Mouse (Mus musculus) hindbrain, embryonic 14.5 days (tissue): ENCODE results near the gene Lsm7. TPM values are rescaled to one million over a fixed set of nuclear protein-coding genes. Genes with fewer than 3 reads are reported as not detected.

ENCODE experiments used
- ATAC-seq: fragments of 200-750 bp; cut with Nextera tagmentation; 2 replicates; pipeline ENCODE4 v1.8.0; 2017; ENCODE audit warnings: moderate number of reproducible peaks, mild to moderate bottlenecking, moderate TSS enrichment, moderate library complexity; ENCODE audit not compliant: low FRiP score
- DNase-seq: peaks from one replicate; pipeline ENCODE4 v3.0.0-alpha.2; 2015; ENCODE audit warnings: low spot score
- H3K27ac ChIP-seq: fragments of 300-500 bp; sonication (generic); 2 replicates; pipeline ENCODE4 v1.5.1; 2014; ENCODE audit warnings: mild to moderate bottlenecking, moderate library complexity
- H3K27me3 ChIP-seq: fragments of 300-500 bp; sonication (generic); 2 replicates; pipeline ENCODE4 v1.6.1; 2014; ENCODE audit warnings: mild to moderate bottlenecking, low read length, mixed read lengths; ENCODE audit not compliant: control insufficient read depth, insufficient read depth
- H3K36me3 ChIP-seq: fragments of 300-500 bp; sonication (generic); replicated peaks from 2 replicates; pipeline ENCODE4 v1.6.1; 2014; ENCODE audit not compliant: control insufficient read depth, insufficient read depth
- H3K4me1 ChIP-seq: fragments of 300-500 bp; sonication (generic); replicated peaks from 2 replicates; pipeline ENCODE4 v1.6.1; 2014; ENCODE audit warnings: antibody characterized with exemption, low read length, mixed read lengths; ENCODE audit not compliant: control insufficient read depth, insufficient read depth
- H3K4me2 ChIP-seq: fragments of 300-500 bp; sonication (generic); replicated peaks from 2 replicates; pipeline ENCODE4 v1.6.1; 2014; ENCODE audit warnings: mild to moderate bottlenecking, moderate library complexity
- H3K4me3 ChIP-seq: fragments of 300-500 bp; sonication (generic); replicated peaks from 2 replicates; pipeline ENCODE4 v1.5.1; 2014; ENCODE audit warnings: mild to moderate bottlenecking, low read length
- H3K9ac ChIP-seq: fragments of 300-500 bp; sonication (generic); 2 replicates; pipeline ENCODE4 v1.6.1; 2014
- H3K9me3 ChIP-seq: fragments of 300-500 bp; sonication (generic); 2 replicates; pipeline ENCODE4 v1.6.1; 2016; ENCODE audit warnings: low read length; ENCODE audit not compliant: control insufficient read depth
- WGBS: fragments of 180-500 bp; shearing (Covaris S2); extraction: QIAGEN DNeasy Blood & Tissue Kit; methylation state at CpG from one replicate; pipeline ENCODE4 v1.1.7; 2014; 5-methylcytosine and 5-hydroxymethylcytosine counted together
- polyA plus RNA-seq: library from polyadenylated mRNA; unstranded; fragments of >200 nt; fragmentation: Nextera tagmentation; extraction: Ambion mirVana; gene quantifications from 2 replicates; pipeline ENCODE4 v1.2.1, GENCODE M21; 2014

Lsm7 gene
- polyA plus RNA-seq, 1 experiment from 2014 or later: 287 TPM

DNA sequence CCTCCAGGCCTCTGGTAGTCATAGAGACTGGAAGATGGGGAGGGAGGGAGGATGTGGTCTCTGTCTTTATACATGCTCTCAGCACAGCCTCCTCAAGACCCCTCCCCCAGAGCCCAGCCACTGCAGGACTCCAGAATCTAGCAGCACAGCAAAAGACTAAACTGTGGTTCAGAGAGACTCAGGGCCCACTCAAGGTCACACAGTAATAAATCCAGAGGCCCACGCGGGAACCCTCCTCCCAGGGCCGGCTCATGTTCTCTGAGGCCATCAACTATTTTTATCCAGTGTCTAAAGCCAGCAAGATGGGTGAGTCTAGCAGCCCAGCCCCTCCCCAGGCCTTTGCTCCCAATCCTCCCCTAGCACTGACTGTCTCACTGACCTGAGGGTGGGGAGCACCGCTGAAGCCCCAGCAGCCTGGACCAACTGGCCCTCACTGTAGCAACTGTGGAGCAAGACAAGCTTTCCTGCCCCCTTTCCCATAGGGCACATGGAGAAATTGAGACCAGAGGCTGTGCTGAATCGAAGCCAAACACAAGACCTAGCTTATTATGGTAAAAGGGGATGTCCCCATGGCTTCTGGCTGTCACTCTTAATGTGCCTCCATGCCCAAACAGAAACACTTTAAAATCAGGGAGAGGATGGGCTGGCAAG lies 42.5 kb downstream of the Lsm7 start:
- H3K9ac ChIP-seq: no peak overlapping the region
- ATAC-seq (no peak), DNase-seq (no peak)
- no peak overlapping the region for H3K27ac ChIP-seq
- H3K4me2 ChIP-seq: no peak overlapping the region
- no peaks in the 10 kb centered on the region for H3K9me3 ChIP-seq
- peaks cover 7% of the 10 kb centered on the region for H3K4me1 ChIP-seq
- WGBS: 63% methylated on average over 5 of the region's 5 CpGs
- H3K27me3 ChIP-seq: peaks cover 18% of the 10 kb centered on the region
- no peaks in the 10 kb centered on the region for H3K36me3 ChIP-seq
- no peak overlapping the region for H3K4me3 ChIP-seq

DNA sequence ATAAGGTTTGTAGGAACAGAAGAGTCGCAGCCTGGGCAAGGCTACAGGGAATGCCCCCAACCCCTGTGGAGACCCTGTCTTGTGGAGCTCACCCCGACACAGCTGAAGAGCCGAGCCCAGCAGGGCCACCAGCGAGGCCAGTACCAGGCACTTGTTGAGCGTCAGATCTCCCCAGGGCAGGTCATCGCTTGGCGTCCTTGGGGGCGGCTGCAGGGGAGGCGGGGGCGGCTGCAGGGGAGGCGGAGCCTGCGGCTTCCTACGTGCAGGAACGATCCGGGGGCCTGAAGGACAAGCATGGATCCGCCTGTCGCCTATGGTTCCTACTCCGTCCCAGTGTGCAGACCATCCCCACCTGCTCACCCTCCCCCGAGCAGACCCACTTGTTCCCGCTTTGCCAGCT lies 44.9 kb downstream of the Lsm7 start:
- Histone ChIP-seq H3K4me3 (no peak overlapping the region), H3K4me2 (no peak overlapping the region; the same call in 1 of the 2 replicates), H3K9me3 (no peaks in the 10 kb centered on the region), H3K4me1 (peaks cover 16% of the 10 kb centered on the region), H3K9ac (no peak overlapping the region), H3K36me3 (peaks cover 4% of the 10 kb centered on the region), H3K27me3 (peaks cover 18% of the 10 kb centered on the region), H3K27ac (no peak overlapping the region)
- no peak for ATAC-seq
- no peak for DNase-seq
- WGBS: 3% methylated on average over 20 of the region's 20 CpGs

DNA sequence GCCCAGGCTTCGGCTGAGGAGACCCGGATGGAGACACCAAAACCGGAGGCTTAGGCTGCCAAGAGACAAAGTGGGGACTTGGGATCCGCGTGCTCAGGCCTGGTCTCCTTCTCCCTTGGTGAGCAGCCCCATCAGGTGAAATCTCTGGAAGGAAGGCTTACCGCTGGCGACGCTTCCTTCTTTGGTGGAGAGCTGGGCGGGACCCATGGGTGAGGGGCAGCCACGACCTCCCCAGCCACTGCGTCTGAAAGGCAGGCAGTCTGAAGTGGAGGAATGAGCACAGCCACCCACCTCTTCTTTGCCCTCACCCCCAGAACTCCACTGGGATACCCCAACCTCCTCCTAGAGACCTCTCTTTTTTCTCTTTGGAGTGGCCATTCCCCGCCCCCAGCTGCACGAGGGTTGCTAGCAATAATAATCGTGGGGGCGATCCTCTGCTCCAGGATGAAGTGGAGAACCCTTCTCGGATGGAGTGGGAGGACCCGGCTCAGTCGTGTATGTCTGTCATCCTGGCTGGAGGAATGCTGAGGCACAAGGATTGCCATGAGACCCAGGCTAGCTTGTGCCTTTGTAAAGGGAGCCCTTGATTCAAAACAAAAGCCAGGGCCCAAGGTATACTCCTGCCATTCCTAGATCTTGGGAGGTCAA lies 45.9 kb downstream of the Lsm7 start:
- ATAC-seq: no peak
- Histone ChIP-seq H3K27me3 (peaks cover 18% of the 10 kb centered on the region), H3K4me3 (0 out of 2 replicates have a peak overlapping the region, but pooled peaks have one; percentile 1), H3K9ac (peak overlapping the region; percentile 0; the same call in 1 of the 2 replicates), H3K27ac (no peak overlapping the region), H3K36me3 (peaks cover 14% of the 10 kb centered on the region), H3K4me2 (peak overlapping the region; percentile 23), H3K4me1 (peaks cover 16% of the 10 kb centered on the region), H3K9me3 (no peaks in the 10 kb centered on the region)
- 4% methylated on average over 17 of the region's 18 CpGs for WGBS
- DNase-seq: no peak

DNA sequence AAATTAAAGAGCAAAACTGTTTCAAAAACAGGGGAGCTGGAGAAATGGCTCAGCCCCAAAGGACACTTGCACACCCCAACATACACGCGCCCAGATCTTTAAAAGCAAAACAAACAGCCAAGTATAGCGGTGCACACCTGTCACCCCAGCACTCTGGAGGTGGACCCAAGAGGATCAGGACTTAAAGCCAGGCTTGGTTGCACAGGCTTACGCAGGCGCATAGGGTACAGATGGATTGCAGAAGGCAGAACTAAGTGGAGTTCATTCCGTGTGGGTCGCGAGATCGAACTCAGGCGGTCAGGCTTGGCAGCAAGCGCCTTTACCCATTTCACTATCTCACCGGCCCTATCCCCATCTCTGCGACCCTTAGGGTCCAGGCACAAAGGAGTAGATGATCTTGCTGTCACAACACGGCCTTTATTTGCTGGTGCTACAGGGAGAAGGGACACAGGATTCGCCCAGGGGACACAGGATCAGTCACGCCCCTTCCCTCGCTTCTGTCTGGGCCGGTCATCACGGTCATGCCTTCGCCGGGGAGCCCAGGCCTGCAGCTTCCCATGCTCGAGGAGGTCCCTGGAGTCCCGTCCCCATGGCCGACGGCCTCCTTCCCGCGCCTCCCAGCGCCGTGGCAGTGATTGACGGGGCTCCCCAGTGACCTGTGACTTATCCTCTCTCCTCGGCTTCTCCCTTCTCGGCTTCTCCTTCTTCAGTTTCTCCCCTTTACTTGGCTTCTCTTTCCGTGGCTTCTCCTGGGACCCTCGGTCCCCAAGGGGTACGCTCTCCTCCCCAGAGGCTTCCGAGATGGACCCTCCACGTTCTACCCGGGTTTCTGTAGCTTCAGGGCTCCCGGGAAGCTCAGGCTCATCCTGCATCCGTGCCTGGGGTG lies 46.7 kb downstream of the Lsm7 start:
- ATAC-seq (no peak), DNase-seq (no peak)
- H3K27me3 ChIP-seq: peaks cover 18% of the 10 kb centered on the region
- H3K4me1 ChIP-seq: peaks cover 16% of the 10 kb centered on the region
- H3K27ac ChIP-seq: no peak overlapping the region
- H3K36me3 ChIP-seq: peaks cover 22% of the 10 kb centered on the region
- H3K9me3 ChIP-seq: no peaks in the 10 kb centered on the region
- H3K4me3 ChIP-seq: 0 out of 2 replicates have a peak overlapping the region, but pooled peaks have one; percentile 1
- peak overlapping the region; percentile 0; the same call in 1 of the 2 replicates for H3K9ac ChIP-seq
- peak overlapping the region; percentile 98 for H3K4me2 ChIP-seq
- WGBS: 18% methylated on average over 40 of the region's 40 CpGs

DNA sequence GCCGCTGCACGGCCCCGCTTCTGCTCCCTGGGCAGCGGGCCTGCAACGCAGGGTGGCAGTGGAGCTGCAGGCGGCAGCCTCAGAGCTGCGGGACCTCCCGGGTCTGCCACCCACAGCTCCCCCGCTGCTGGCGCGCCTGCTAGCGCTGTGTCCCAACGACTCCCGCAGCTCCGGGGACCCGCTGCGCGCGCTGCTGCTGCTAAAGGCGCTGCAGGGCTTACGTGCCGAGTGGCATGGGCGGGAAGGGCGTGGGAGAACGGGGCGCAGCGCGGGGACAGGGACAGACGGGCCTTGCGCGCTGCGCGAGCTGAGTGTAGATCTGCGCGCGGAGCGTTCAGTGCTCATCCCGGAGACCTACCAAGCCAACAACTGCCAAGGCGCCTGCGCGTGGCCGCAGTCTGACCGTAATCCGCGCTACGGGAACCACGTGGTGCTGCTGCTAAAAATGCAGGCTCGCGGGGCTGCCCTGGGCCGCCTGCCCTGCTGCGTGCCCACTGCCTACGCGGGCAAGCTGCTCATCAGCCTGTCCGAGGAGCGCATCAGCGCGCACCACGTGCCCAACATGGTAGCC lies 47.9 kb downstream of the Lsm7 start:
- under 1% methylated on average over 55 of the region's 58 CpGs for WGBS
- Histone ChIP-seq H3K36me3 (peaks cover 34% of the 10 kb centered on the region), H3K4me1 (peaks cover 16% of the 10 kb centered on the region), H3K4me3 (peak overlapping the region; percentile 46), H3K4me2 (peak overlapping the region; percentile 98), H3K27ac (peak overlapping the region; percentile 86), H3K9me3 (no peaks in the 10 kb centered on the region), H3K9ac (peak overlapping the region; percentile 80), H3K27me3 (peaks cover 18% of the 10 kb centered on the region)
- peak; percentile 81 for ATAC-seq
- peak; percentile 78 for DNase-seq

DNA sequence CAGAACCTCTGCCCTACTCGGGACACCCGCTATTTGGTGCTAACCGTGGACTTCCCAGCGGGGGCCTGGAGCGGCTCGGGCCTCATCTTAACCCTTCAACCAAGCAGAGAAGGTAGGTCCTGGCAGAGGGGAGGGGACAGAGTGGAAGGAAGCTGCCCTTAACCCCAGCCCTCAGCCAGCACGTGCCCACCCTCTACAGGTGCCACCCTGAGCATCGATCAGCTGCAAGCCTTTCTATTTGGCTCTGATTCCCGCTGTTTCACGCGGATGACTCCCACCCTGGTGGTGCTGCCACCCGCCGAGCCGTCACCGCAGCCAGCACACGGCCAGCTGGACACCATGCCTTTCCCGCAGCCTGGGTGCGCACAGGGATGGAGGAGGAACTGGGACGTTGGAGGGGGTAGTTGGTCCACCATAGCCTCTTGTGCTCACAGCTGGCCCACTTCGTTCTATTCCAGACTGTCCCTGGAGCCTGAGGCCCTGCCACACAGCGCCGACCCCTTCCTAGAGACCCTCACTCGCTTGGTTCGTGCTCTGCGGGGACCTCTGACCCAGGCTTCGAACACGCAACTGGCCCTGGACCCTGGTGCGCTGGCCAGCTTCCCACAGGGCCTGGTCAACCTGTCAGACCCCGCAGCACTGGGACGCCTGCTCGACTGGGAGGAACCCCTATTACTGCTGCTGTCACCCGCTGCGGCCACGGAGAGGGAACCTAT lies 48.5 kb downstream of the Lsm7 start:
- Histone ChIP-seq H3K4me3 (peak overlapping the region; percentile 46), H3K4me2 (peak overlapping the region; percentile 98), H3K27ac (peak overlapping the region; percentile 86), H3K27me3 (peaks cover 18% of the 10 kb centered on the region), H3K9me3 (no peaks in the 10 kb centered on the region), H3K4me1 (peaks cover 16% of the 10 kb centered on the region), H3K9ac (peak overlapping the region; percentile 80), H3K36me3 (peaks cover 40% of the 10 kb centered on the region)
- ATAC-seq: peak; percentile 9; the same call in 1 of the 2 replicates
- 34% methylated on average over 34 of the region's 34 CpGs for WGBS
- DNase-seq: no peak

DNA sequence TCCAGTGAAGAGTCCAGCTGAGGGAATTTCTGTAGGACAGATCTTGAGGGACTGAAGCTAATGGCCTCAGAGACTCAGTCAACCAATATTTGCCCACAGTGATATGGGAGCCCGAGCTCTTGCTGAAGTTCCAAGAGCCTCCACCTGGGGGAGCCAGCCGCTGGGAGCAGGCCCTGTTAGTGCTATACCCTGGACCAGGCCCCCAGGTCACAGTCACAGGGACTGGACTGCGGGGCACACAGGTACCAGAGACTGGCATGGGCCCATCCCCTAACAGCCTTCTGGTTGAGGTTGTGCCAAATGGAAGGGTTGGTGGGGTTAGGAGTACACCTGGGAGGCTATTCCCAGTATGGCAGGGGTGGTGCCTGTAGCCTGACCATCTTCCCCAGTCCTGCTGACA lies 49.1 kb downstream of the Lsm7 start:
- H3K9ac ChIP-seq: no peak overlapping the region
- H3K36me3 ChIP-seq: peaks cover 46% of the 10 kb centered on the region
- peak; percentile 68 for DNase-seq
- H3K4me1 ChIP-seq: peaks cover 16% of the 10 kb centered on the region
- H3K4me2 ChIP-seq: 0 out of 2 replicates have a peak overlapping the region, but pooled peaks have one; percentile 98
- H3K27ac ChIP-seq: no peak overlapping the region
- ATAC-seq: peak; percentile 28; the same call in 1 of the 2 replicates
- H3K27me3 ChIP-seq: peaks cover 18% of the 10 kb centered on the region
- WGBS: 17% methylated on average over 3 of the region's 3 CpGs
- no peaks in the 10 kb centered on the region for H3K9me3 ChIP-seq
- no peak overlapping the region for H3K4me3 ChIP-seq

DNA sequence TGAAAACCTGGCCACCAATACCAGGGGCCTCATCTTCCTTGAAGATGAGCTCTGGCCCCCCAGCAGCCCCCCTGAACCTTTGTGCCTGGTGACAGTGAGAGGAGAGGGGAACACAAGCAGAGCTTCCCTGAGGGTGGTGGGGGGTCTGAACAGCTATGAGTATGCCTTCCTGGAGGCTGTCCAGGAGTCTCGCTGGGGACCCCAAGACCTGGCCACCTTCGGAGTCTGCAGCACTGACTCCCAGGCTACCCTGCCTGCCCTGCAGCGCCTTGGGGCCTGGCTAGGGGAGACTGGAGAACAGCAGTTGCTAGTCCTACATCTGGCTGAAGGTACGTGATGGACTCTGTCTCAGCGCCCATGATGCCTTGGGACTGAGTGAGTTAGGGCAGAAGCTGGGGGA lies 49.7 kb downstream of the Lsm7 start:
- DNase-seq (no peak), ATAC-seq (no peak)
- Histone ChIP-seq H3K4me1 (peaks cover 16% of the 10 kb centered on the region), H3K9me3 (no peaks in the 10 kb centered on the region), H3K36me3 (peaks cover 52% of the 10 kb centered on the region), H3K4me2 (no peak overlapping the region), H3K4me3 (no peak overlapping the region), H3K9ac (no peak overlapping the region), H3K27me3 (peaks cover 16% of the 10 kb centered on the region), H3K27ac (no peak overlapping the region)
- WGBS: 82% methylated on average over 5 of the region's 5 CpGs
